Mouse (Mus musculus) brain, embryonic 14.5 days (tissue): ENCODE results near the gene Defb20.

Experiments
- CTCF ChIP-seq: fragments of 200-500 bp; IDR thresholded peaks from 2 replicates; pipeline ENCODE4 v1.5.1; 2012; ENCODE audit warnings: inconsistent platforms, mild to moderate bottlenecking, moderate library complexity, borderline replicate concordance; ENCODE audit not compliant: insufficient read depth, insufficient read length; ENCODE audit errors: extremely low read depth
- POLR2A ChIP-seq: fragments of 200-500 bp; IDR thresholded peaks from 2 replicates; pipeline ENCODE4 v1.6.1; 2012; ENCODE audit warnings: mild to moderate bottlenecking, inconsistent platforms, borderline replicate concordance; ENCODE audit not compliant: poor library complexity, insufficient read depth, insufficient read length, severe bottlenecking; ENCODE audit errors: extremely low read depth

DNA sequence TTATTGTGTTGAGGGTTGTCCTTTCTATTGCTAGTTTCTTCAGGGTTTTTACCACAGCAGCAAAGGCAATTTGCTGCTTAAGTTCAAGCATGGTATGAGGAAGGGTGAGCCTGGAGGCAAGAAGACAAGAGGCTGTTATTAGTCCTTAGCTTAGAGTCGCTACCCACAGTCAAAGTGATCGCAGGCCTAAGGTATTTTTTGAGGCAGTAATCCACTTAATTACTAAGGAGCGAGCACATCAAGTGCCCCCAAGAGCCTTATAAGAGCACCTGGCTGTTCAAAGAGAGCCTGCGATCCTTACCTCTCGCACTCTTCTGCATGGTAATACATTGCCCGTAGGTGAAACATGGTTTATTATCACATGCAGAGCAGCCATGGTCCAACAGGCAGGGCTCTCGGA is 4.9 kb downstream of the Defb20 start:
- no peak for TF ChIP-seq POLR2A
- no peak for TF ChIP-seq CTCF
